Mouse (Mus musculus): Measurements from ENCODE around the gene Homer2.

The Homer2 gene

GRCm38 (mm10) chr7:81707471-81708140 is at the start of gene Homer2:
Gene Homer2 (minus strand): TSS chr7:81707527.
- no peaks in the 10 kb centered on the region for H3K36me3 ChIP-seq (ENCODE audit: control insufficient read depth, insufficient read depth, low read length, poor library complexity, severe bottlenecking)
- no peak for DNase-seq (ENCODE audit: low read depth, low spot score)
- no peaks in the 10 kb centered on the region for H3K27me3 ChIP-seq (ENCODE audit: control insufficient read depth, insufficient read depth, low read length, poor library complexity, severe bottlenecking)

GRCm38 (mm10) chr7:81747956-81748355 is 40.6 kb upstream of the Homer2 start:
- H3K27me3 ChIP-seq (ENCODE audit: control insufficient read depth, insufficient read depth, low read length, poor library complexity, severe bottlenecking): no peaks in the 10 kb centered on the region; the same call in 1 of the 2 replicates
- H3K36me3 ChIP-seq (ENCODE audit: control insufficient read depth, insufficient read depth, low read length, poor library complexity, severe bottlenecking): no peaks in the 10 kb centered on the region
- DNase-seq (ENCODE audit: low read depth, low spot score): no peak

GRCm38 (mm10) chr7:81744145-81744544 is 36.8 kb upstream of the Homer2 start:
- Histone ChIP-seq H3K36me3 (ENCODE audit: control insufficient read depth, insufficient read depth, low read length, poor library complexity, severe bottlenecking) (no peaks in the 10 kb centered on the region), H3K27me3 (ENCODE audit: control insufficient read depth, insufficient read depth, low read length, poor library complexity, severe bottlenecking) (no peaks in the 10 kb centered on the region; the same call in 1 of the 2 replicates)
- DNase-seq (ENCODE audit: low read depth, low spot score): no peak

GRCm38 (mm10) chr7:81740010-81740409 is 32.7 kb upstream of the Homer2 start:
- no peak for DNase-seq (ENCODE audit: low read depth, low spot score)
- Histone ChIP-seq H3K36me3 (ENCODE audit: control insufficient read depth, insufficient read depth, low read length, poor library complexity, severe bottlenecking) (no peaks in the 10 kb centered on the region), H3K27me3 (ENCODE audit: control insufficient read depth, insufficient read depth, low read length, poor library complexity, severe bottlenecking) (no peaks in the 10 kb centered on the region)

GRCm38 (mm10) chr7:81738720-81739385 is 31.5 kb upstream of the Homer2 start:
- Histone ChIP-seq H3K36me3 (ENCODE audit: control insufficient read depth, insufficient read depth, low read length, poor library complexity, severe bottlenecking) (no peaks in the 10 kb centered on the region), H3K27me3 (ENCODE audit: control insufficient read depth, insufficient read depth, low read length, poor library complexity, severe bottlenecking) (no peaks in the 10 kb centered on the region)
- DNase-seq (ENCODE audit: low read depth, low spot score): no peak

- Histone ChIP-seq H3K36me3 (ENCODE audit: control insufficient read depth, insufficient read depth, low read length, poor library complexity, severe bottlenecking) (no peaks in the 10 kb centered on the region), H3K27me3 (ENCODE audit: control insufficient read depth, insufficient read depth, low read length, poor library complexity, severe bottlenecking) (no peaks in the 10 kb centered on the region)
- DNase-seq (ENCODE audit: low read depth, low spot score): no peak
These were observed 28.1 kb upstream of the Homer2 start for GRCm38 (mm10) chr7:81735300-81736048.

- no peaks in the 10 kb centered on the region for H3K36me3 ChIP-seq (ENCODE audit: control insufficient read depth, insufficient read depth, low read length, poor library complexity, severe bottlenecking)
- no peaks in the 10 kb centered on the region for H3K27me3 ChIP-seq (ENCODE audit: control insufficient read depth, insufficient read depth, low read length, poor library complexity, severe bottlenecking)
- no peak for DNase-seq (ENCODE audit: low read depth, low spot score)
These were observed 25.1 kb upstream of the Homer2 start for GRCm38 (mm10) chr7:81732183-81733089.

GRCm38 (mm10) chr7:81731181-81731651 is 23.9 kb upstream of the Homer2 start:
- DNase-seq (ENCODE audit: low read depth, low spot score): no peak
- Histone ChIP-seq H3K36me3 (ENCODE audit: control insufficient read depth, insufficient read depth, low read length, poor library complexity, severe bottlenecking) (no peaks in the 10 kb centered on the region), H3K27me3 (ENCODE audit: control insufficient read depth, insufficient read depth, low read length, poor library complexity, severe bottlenecking) (no peaks in the 10 kb centered on the region; the same call in 1 of the 2 replicates)

- no peaks in the 10 kb centered on the region for H3K36me3 ChIP-seq (ENCODE audit: control insufficient read depth, insufficient read depth, low read length, poor library complexity, severe bottlenecking)
- no peak for DNase-seq (ENCODE audit: low read depth, low spot score)
- H3K27me3 ChIP-seq (ENCODE audit: control insufficient read depth, insufficient read depth, low read length, poor library complexity, severe bottlenecking): no peaks in the 10 kb centered on the region; the same call in 1 of the 2 replicates
These were observed 22.5 kb upstream of the Homer2 start for GRCm38 (mm10) chr7:81729787-81730186.

GRCm38 (mm10) chr7:81727716-81728115 is 20.4 kb upstream of the Homer2 start:
- Histone ChIP-seq H3K27me3 (ENCODE audit: control insufficient read depth, insufficient read depth, low read length, poor library complexity, severe bottlenecking) (no peaks in the 10 kb centered on the region; the same call in 1 of the 2 replicates), H3K36me3 (ENCODE audit: control insufficient read depth, insufficient read depth, low read length, poor library complexity, severe bottlenecking) (no peaks in the 10 kb centered on the region)
- DNase-seq (ENCODE audit: low read depth, low spot score): peak; percentile 15

- Histone ChIP-seq H3K27me3 (ENCODE audit: control insufficient read depth, insufficient read depth, low read length, poor library complexity, severe bottlenecking) (no peaks in the 10 kb centered on the region; the same call in 1 of the 2 replicates), H3K36me3 (ENCODE audit: control insufficient read depth, insufficient read depth, low read length, poor library complexity, severe bottlenecking) (no peaks in the 10 kb centered on the region)
- DNase-seq (ENCODE audit: low read depth, low spot score): no peak
These were observed 19.3 kb upstream of the Homer2 start for GRCm38 (mm10) chr7:81726728-81727005.

- H3K27me3 ChIP-seq (ENCODE audit: control insufficient read depth, insufficient read depth, low read length, poor library complexity, severe bottlenecking): no peaks in the 10 kb centered on the region; the same call in 1 of the 2 replicates
- no peak for DNase-seq (ENCODE audit: low read depth, low spot score)
These were observed 18.8 kb upstream of the Homer2 start for GRCm38 (mm10) chr7:81725986-81726727.

GRCm38 (mm10) chr7:81723851-81724250 is 16.5 kb upstream of the Homer2 start:
- Histone ChIP-seq H3K36me3 (ENCODE audit: control insufficient read depth, insufficient read depth, low read length, poor library complexity, severe bottlenecking) (no peaks in the 10 kb centered on the region), H3K27me3 (ENCODE audit: control insufficient read depth, insufficient read depth, low read length, poor library complexity, severe bottlenecking) (no peaks in the 10 kb centered on the region; the same call in 1 of the 2 replicates)
- no peak for DNase-seq (ENCODE audit: low read depth, low spot score)

More at GRCm38 (mm10) chr7:81725986-81726727, 18.8 kb upstream of the Homer2 start:
- no peaks in the 10 kb centered on the region for H3K36me3 ChIP-seq (ENCODE audit: control insufficient read depth, insufficient read depth, low read length, poor library complexity, severe bottlenecking)

- Histone ChIP-seq H3K36me3 (ENCODE audit: control insufficient read depth, insufficient read depth, low read length, poor library complexity, severe bottlenecking) (no peaks in the 10 kb centered on the region), H3K27me3 (ENCODE audit: control insufficient read depth, insufficient read depth, low read length, poor library complexity, severe bottlenecking) (no peaks in the 10 kb centered on the region)
- no peak for DNase-seq (ENCODE audit: low read depth, low spot score)
These were observed 13.9 kb upstream of the Homer2 start for GRCm38 (mm10) chr7:81721271-81721670.

All from splenic B cell, adult 2 months (primary cell).